Mouse (Mus musculus) bone marrow, adult 2 months (tissue): ENCODE measurements around the gene Ppp2r5d.

Source experiments
- CTCF ChIP-seq: fragments of 200-500 bp; IDR thresholded peaks from 2 replicates; pipeline ENCODE4 v1.5.1; 2011; ENCODE audit warnings: low read length, control low read depth; ENCODE audit not compliant: control insufficient read depth, insufficient read depth
- POLR2A ChIP-seq: fragments of 200-500 bp; IDR thresholded peaks from 2 replicates; pipeline ENCODE4 v1.6.1; 2011; ENCODE audit warnings: low read depth, mild to moderate bottlenecking, control low read depth, low read length, borderline replicate concordance; ENCODE audit not compliant: control insufficient read depth

DNA sequence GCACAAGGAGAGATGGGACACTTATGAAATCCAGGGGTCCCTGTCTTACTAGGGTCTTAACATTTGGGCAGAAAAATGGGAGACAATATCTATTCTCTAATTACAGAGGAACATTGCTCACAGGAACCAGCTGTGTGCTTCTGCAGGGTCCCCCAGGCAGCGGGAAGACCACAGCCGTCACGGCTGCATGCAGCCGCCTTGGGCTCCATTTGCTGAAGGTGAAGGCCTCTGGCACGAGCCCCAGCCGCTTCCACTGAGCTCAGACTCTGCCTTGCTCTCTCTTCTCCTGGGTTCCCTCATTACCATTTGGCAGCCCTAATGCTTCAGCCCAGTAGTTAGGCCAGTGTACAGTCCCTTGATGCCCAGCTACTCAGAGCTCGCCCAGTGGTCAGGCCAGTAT is 16.2 kb upstream of the Ppp2r5d start:
- TF ChIP-seq CTCF, result no peak
- no peak for TF ChIP-seq POLR2A
